Mouse (Mus musculus): ENCODE measurements around the gene Tmem50a. TPM values are rescaled to one million over a fixed set of nuclear protein-coding genes. Genes with fewer than 3 reads are reported as not detected.

The Tmem50a gene
- total RNA-seq, 2 experiments from 2014 or later: 115 to 119 TPM

GRCm38 (mm10) chr4:134884364-134884763 is 30.5 kb downstream of the Tmem50a start:
- DNase-seq (ENCODE audit: low spot score in 2 of 2): peak in 1 of 2 experiments; percentile 14
- intact Hi-C loops (cut with DNase I): loop anchor here (10.0 kb wide), 1 partner anchor 340 kb away; no protein-coding TSS in a partner anchor

GRCm38 (mm10) chr4:134883808-134884207 is 31.0 kb downstream of the Tmem50a start:
- intact Hi-C loops (cut with DNase I): loop anchor here (10.0 kb wide), 1 partner anchor 339 kb away; no protein-coding TSS in a partner anchor
- peak in 1 of 2 experiments; percentile 25 for DNase-seq (ENCODE audit: low spot score in 2 of 2)

DNA sequence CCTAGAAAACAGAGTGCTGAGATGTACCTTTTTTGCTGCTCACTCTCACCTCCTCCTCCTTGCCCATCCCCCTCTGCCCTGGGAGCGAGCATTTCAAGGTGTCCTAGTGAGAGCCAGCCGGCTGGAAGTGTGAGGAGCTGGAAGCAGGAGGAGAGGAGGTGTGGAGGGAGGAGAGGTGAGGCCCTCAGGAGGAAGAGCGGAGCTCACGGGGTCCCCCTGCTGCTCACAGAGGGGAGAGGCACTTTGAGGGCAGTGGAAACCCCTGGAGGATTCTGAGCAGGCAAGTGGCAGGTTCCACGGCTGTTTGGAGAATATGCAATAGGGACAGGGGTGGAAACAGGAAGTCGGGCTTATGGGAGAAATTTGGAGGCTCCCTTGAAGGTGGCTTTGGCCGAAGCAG is 31.6 kb downstream of the Tmem50a start:
- no peak for DNase-seq (ENCODE audit: low spot score in 2 of 2)
- intact Hi-C loops (cut with DNase I): loop anchor here (10.0 kb wide), 1 partner anchor 338 kb away; no protein-coding TSS in a partner anchor

GRCm38 (mm10) chr4:134880041-134880440 is 34.8 kb downstream of the Tmem50a start:
- intact Hi-C loops (cut with DNase I): loop anchor here (10.0 kb wide), 1 partner anchor 335 kb away; no protein-coding TSS in a partner anchor
- DNase-seq (ENCODE audit: low spot score in 2 of 2): no peak

- peak; percentile 69 to 73 for DNase-seq (ENCODE audit: low spot score in 2 of 2)
- intact Hi-C loops (cut with DNase I): loop anchor here (2.0 kb wide), 1 partner anchor 87 kb away; no protein-coding TSS in a partner anchor
These were observed 35.3 kb downstream of the Tmem50a start for GRCm38 (mm10) chr4:134879410-134879981.

- intact Hi-C loops (cut with DNase I): no loop called here
- DNase-seq (ENCODE audit: low spot score in 2 of 2): no peak
These were observed 38.7 kb downstream of the Tmem50a start for GRCm38 (mm10) chr4:134876171-134876570.

DNA sequence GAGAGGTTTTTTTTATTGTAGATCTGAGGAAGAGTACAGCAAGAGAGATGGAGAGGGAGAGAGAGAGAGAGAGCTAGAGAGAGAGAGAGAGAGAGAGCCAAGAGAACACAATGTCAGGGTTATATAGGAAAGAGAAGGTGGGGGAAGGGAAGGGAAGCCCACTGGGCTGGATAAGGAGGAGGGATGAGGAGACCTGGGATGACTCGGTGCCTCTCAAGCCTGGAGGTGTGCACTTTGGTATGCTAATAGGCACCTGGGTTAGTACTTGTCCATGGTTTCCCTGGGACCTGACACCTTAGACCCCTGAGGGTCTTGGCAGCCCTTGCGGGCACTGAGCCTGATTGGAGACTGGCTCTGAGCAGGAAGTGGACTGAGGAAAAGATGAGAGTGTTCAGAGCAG is 42.9 kb downstream of the Tmem50a start:
- DNase-seq (ENCODE audit: low spot score in 2 of 2): no peak
- intact Hi-C loops (cut with DNase I): no loop called here

DNA sequence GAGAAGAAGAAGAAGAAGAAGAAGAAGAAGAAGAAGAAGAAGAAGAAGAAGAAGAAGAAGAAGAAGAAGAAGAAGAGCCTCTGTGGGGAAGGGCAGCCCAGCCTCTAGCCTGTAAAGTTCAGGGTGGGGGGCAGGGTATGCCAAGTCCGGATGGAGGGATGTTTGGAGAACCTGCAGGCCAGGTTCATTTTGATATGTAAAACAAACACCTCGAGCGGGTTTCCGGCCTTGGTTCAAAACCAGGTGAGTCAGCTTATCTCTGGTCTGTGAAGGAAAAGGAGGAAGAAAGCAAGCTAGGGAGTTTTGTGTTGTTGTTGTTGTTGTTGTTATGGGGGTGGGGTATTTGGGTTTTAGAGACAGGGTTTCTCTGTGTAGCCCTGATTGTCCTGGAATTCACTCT is 43.3 kb downstream of the Tmem50a start:
- intact Hi-C loops (cut with DNase I): no loop called here
- DNase-seq (ENCODE audit: low spot score in 2 of 2): no peak

DNA sequence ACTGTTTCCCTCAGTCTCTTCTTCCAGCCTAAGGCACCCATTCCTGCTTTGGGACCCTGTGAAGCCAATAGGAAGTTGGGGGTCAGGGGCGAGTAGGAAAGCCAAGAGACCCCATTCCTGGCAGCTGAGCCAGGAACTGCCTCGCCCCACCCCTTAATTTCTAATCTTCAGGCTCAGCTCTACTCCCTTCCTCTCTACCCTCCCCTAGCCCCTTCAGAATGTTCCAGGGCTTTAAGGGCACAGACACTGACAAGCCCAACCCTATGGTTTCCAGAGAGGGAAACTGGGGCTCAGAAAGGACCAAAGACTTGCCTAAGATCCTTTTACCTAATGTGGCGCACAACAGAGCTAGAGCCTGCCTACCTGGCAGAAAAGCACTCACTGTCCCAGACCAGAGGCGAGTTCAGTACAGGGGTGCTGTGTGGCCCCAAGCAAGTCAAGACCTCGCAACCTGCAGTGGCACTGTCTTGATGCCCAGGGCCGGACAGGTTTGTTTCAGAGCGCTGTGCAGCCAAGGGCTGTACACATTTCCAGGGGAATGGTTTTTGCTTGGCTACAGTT is 44.9 kb downstream of the Tmem50a start:
- DNase-seq (ENCODE audit: low spot score in 2 of 2): no peak
- intact Hi-C loops (cut with DNase I): no loop called here

- intact Hi-C loops (cut with DNase I): no loop called here
- no peak for DNase-seq (ENCODE audit: low spot score in 2 of 2)
These were observed 45.6 kb downstream of the Tmem50a start for GRCm38 (mm10) chr4:134869068-134869730.

GRCm38 (mm10) chr4:134868490-134868889 is 46.3 kb downstream of the Tmem50a start:
- no peak for DNase-seq (ENCODE audit: low spot score in 2 of 2)
- intact Hi-C loops (cut with DNase I): no loop called here

DNA sequence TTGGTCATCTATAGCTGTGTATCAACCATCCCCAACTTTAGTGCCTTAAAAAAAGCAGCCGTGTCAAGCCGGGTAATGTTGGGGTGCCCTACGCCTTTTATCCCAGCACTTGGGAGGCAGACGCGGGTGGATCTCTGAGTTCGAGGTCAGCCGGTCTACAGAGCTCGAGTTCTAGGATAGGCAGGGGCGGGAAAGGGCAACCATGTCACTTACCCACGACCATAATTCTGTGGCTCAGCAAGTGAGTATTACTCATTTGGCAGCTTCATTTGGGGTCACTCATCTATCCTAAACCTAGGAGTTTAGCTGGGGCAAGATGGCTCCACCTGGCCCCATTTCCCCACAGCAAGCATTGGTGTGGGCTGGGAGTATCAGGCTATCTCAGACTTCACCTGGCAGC is 46.8 kb downstream of the Tmem50a start:
- intact Hi-C loops (cut with DNase I): no loop called here
- no peak for DNase-seq (ENCODE audit: low spot score in 2 of 2)

DNA sequence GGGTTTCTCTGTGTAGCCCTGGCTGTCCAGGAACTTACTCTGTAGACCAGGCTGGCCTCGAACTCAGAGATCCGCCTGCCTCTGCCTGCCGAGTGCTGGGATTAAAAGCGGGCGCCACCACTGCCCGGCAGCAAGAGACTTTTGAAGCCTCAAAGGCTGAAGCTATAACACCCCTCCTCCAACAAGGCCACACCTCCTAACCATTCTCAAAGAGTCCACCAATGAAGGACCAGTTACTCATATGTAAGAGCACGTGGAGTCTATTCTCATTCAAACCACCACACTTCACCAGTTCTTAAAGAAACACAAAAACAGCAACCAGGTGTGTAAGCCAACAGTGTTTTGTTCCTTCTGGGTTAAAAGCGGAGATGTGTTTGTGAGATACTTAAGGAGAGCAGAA is 47.2 kb downstream of the Tmem50a start:
- no peak for DNase-seq (ENCODE audit: low spot score in 2 of 2)
- intact Hi-C loops (cut with DNase I): no loop called here

DNA sequence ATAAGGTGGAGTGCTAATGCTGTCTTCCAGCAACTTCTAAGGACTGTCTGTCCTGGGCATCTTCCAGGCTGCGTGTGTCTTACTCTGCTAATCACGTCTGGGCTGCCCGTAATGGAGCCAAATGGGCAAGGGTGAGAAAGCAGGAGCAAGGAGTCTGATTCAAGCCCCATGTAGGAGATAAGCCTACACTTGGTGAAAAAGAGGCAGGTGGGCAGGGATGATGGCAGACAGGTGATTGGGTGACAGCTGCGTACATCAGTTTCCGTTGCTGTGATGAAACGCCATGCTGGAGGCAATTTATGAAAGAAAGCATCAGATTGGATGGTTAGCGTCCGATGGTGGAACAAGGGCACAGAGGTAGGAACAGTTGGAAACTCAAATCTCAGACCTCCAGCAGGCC is 47.6 kb downstream of the Tmem50a start:
- no peak for DNase-seq (ENCODE audit: low spot score in 2 of 2)
- intact Hi-C loops (cut with DNase I): no loop called here

DNA sequence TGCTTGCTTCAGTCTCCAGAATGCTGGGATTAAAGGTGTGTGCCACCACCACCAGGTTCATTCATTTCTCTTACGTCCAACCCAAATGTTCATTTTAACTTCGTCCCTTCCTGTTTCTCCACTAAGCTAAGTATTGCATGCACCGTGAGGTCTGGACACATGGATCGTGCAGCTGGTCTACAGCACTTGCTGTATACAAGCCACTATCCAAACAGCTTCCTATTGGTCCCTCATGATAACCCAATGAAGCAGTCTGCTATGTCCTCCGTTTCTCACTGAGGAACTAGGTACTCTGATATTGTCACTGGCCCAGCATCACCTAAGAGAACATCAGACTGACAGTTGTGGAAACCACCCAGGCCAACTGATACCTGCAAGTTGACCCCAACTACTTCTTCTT is 49.0 kb downstream of the Tmem50a start:
- DNase-seq (ENCODE audit: low spot score in 2 of 2): no peak
- intact Hi-C loops (cut with DNase I): no loop called here

DNA sequence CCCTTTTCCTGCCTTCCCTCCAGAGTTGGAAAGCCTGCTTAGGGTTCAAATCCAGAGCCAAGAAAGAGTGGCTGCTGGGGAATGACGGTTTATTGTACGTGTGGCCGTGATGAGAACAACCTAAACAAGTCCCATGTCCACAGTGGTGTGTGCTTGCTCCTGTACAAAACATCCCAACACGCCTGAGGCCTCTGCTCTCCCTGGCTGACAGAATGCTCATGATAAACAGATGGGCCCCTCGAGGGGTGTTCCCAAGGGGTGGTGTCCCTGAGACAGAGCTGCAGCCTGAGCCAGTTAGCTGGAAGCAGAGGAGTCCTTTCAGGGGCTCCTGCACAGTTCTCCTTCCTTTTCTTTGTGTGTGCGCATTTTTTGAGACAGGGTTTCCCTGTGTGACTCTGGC is 49.5 kb downstream of the Tmem50a start:
- DNase-seq (ENCODE audit: low spot score in 2 of 2): no peak
- intact Hi-C loops (cut with DNase I): no loop called here

DNA sequence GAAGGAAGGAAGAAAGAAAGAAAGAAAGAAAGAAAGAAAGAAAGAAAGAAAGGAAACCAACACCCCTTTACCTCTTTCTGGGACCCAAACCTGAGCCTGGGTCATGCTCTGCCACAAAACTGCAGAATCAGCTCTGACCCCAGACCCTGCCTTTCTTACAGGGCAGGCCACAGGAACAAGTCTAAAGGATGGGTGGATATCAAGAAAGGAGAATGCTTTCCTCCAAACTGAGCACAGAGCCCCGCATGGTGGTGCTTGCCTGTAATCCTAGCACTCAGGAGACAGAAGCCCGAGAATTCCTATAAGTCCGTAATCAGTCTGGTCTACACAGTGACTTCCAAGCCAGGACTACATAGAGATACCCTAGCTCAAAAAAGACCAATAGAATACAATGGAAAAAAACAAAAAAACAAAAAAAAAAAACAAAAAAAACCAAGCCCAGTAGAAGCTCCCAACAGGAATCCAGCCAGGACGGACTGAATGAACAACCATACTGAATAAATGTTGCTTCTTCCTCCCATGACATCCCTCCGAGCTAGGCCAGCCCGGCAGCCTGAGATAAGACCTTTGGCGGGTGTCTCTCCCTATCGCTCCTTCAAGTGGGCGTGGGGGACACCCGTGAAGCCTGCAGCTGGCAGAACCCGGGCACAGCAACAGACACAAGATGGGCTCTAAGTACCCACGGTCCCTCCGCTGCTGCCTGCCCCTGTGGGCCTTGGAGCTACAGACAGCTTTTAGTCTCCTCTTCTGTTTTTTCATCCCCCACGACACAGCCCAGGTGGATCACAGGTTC is 50.7 kb downstream of the Tmem50a start, which contains the start of gene Rhd:
Gene Rhd, plus strand, starts transcription at position 600 of the 793 bp plus-strand sequence.
- no peak for DNase-seq (ENCODE audit: low spot score in 2 of 2)
- intact Hi-C loops (cut with DNase I): no loop called here

- intact Hi-C loops (cut with DNase I): no loop called here
- DNase-seq (ENCODE audit: low spot score in 2 of 2): no peak
These were observed 51.8 kb downstream of the Tmem50a start for GRCm38 (mm10) chr4:134862996-134863395.

- no peak for DNase-seq (ENCODE audit: low spot score in 2 of 2)
- intact Hi-C loops (cut with DNase I): no loop called here
These were observed 52.9 kb downstream of the Tmem50a start for GRCm38 (mm10) chr4:134861884-134862283.

DNA sequence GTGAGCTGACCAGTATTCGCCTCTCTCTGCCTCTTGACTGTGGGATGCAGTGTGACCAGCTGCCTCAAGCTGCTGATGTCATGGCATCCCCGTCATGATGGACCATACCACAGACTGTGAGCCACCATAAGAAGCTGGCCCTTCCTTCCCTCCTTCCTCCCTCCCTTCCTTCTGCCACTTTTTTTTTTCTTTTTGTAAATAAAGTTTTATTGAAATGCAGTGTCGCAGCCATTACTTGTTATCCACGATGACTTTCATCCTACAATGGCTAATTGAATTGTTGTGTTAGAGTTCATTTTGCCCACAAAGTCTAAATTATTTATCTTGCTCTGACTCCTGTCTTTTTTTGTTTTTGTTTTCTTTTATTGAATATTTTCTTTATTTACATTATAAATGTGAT is 56.3 kb downstream of the Tmem50a start:
- intact Hi-C loops (cut with DNase I): no loop called here
- no peak for DNase-seq (ENCODE audit: low spot score in 2 of 2)
